Mouse (Mus musculus): ENCODE measurements around the gene Cacng8. TPM values are rescaled to one million over a fixed set of nuclear protein-coding genes. Genes with fewer than 3 reads are reported as not detected.

Gene Cacng8
- not detected for total RNA-seq (2023)

DNA sequence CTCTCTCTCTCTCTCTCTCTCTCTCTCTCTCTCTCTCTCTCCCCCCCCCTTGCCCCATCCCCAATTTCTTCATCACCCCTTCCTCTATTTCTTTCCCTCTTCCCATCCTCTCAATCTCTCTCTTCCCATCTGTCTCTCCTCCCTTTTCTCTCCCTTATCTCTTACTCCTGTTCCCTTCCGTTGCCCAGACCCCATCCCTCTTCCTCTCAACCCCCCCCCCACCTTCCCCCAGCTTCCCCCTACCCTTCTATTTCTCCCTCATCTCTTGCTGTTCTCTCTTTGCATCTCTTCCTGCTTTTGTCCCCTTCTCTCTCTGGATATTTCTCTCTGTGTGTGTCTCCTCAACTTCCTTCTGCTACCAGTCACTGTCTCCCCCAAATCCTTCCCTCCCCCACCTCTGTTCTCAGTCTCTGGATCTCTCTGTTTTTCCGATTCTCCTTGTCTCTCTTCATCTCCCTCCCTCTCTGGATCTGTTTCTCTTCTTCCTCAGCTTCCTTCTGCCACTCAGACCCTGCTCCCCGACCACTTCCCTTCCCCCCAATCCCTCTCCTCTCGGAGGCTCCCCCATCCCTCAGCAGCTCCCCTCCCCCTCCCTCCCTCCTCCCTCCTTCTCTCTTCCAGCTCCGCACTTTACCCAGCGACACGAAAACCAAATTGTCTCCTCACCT, at the start of gene Cacng8:
Gene Cacng8 (plus strand): TSS at position 271 of the 668 bp plus-strand sequence.

DNA sequence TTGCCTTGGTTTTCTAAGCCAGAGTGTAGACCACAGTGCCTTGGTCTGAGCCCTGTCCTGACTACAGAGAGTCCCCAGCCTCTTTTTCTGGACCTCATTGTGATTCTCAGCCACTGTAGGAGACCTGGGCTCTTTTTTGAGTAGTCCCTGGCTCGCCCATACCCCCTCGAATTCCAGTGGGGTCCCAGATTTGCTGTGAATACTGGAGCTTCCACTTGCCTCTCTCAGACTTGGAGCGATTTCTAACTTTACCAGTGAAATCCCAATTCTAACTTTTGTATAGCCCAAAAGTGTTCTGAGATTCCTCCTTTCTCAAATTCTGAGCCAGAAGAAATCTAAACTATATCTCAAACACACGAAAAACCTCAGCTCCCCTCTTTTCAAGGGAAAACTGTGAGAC, 33.4 kb downstream of the Cacng8 start, which contains the start of gene Cacng6:
Gene Cacng6 (plus strand): TSS at position 301 of the 400 bp plus-strand sequence.

Other genes with a start within 250 kb of the Cacng8 start
- gene AU018091, start 221.5 kb upstream of the Cacng8 start, total RNA-seq (2023), result not detected
- 0.56 TPM for gene Nlrp12, start 140.9 kb upstream of the Cacng8 start, total RNA-seq (2023)
- gene Myadm, start 101.6 kb upstream of the Cacng8 start, total RNA-seq (2023), result 7.1 TPM
- 1.2 TPM for gene Prkcg, start 101.5 kb upstream of the Cacng8 start, total RNA-seq (2023)
- gene Cacng7, start 57.7 kb upstream of the Cacng8 start, total RNA-seq (2023), result not detected
- not detected for gene Cacng6, start 33.5 kb downstream of the Cacng8 start, total RNA-seq (2023)
- gene Tarm1, start 111.9 kb downstream of the Cacng8 start, total RNA-seq (2023), result not detected
- not detected for gene Oscar, start 225.5 kb downstream of the Cacng8 start, total RNA-seq (2023)
- gene Ndufa3, start 226.7 kb downstream of the Cacng8 start, total RNA-seq (2023), result 346 TPM
- gene Tfpt, start 239.2 kb downstream of the Cacng8 start, total RNA-seq (2023), result 24.7 TPM
- gene Prpf31, start 239.3 kb downstream of the Cacng8 start, total RNA-seq (2023), result 57.1 TPM

Data from CD4-positive naive resting alpha-beta T cell, adult 57 days (primary cell).